Mouse (Mus musculus) kidney, postnatal 10 days (tissue): Measurements from ENCODE around the gene Hsd3b6.
"Not testable (repeated sequence)": the region's sequence is repeated elsewhere in the genome, so short reads cannot be mapped to it uniquely, and the experiment has no call there.

Experiments
- DNase-seq: peaks from one replicate; pipeline ENCODE4 v3.0.0; 2021; ENCODE audit warnings: mixed read lengths

Hsd3b6 gene

GRCm38 (mm10) chr3:98814101-98814670 is at the start of gene Hsd3b6:
Gene Hsd3b6 (minus strand): TSS chr3:98814443.
- DNase-seq: no peak

- DNase-seq: no peak
Measured at GRCm38 (mm10) chr3:98862800-98863199, 48.6 kb upstream of the Hsd3b6 start.

- no peak for DNase-seq
Measured at GRCm38 (mm10) chr3:98859576-98859975, 45.3 kb upstream of the Hsd3b6 start, which contains the start of gene Hsd3b1. Gene Hsd3b1 (minus strand): TSS chr3:98859794.

- DNase-seq: no peak
Measured at GRCm38 (mm10) chr3:98858051-98858450, 43.8 kb upstream of the Hsd3b6 start.

GRCm38 (mm10) chr3:98856892-98857291 is 42.6 kb upstream of the Hsd3b6 start:
- DNase-seq: no peak

GRCm38 (mm10) chr3:98855160-98855559 is 40.9 kb upstream of the Hsd3b6 start:
- no peak for DNase-seq

GRCm38 (mm10) chr3:98853685-98854084 is 39.4 kb upstream of the Hsd3b6 start:
- no peak for DNase-seq

- DNase-seq: no peak
Measured at GRCm38 (mm10) chr3:98853051-98853450, 38.8 kb upstream of the Hsd3b6 start.

GRCm38 (mm10) chr3:98852631-98853030 is 38.4 kb upstream of the Hsd3b6 start:
- DNase-seq: no peak

- no peak for DNase-seq
Measured at GRCm38 (mm10) chr3:98851853-98852252, 37.6 kb upstream of the Hsd3b6 start.

- no peak for DNase-seq
Measured at GRCm38 (mm10) chr3:98850262-98850661, 36.0 kb upstream of the Hsd3b6 start.

GRCm38 (mm10) chr3:98848898-98849297 is 34.7 kb upstream of the Hsd3b6 start:
- DNase-seq: no peak

GRCm38 (mm10) chr3:98812653-98813052 is 1.6 kb downstream of the Hsd3b6 start:
- DNase-seq: not testable (repeated sequence)

GRCm38 (mm10) chr3:98805032-98805431 is 9.2 kb downstream of the Hsd3b6 start:
- DNase-seq: not testable (repeated sequence)

GRCm38 (mm10) chr3:98786551-98786950 is 27.7 kb downstream of the Hsd3b6 start:
- no peak for DNase-seq

- DNase-seq: no peak
Measured at GRCm38 (mm10) chr3:98782181-98782868, 31.9 kb downstream of the Hsd3b6 start.

GRCm38 (mm10) chr3:98780921-98781320 is 33.3 kb downstream of the Hsd3b6 start:
- no peak for DNase-seq

- DNase-seq: no peak
Measured at GRCm38 (mm10) chr3:98764155-98764554, 50.1 kb downstream of the Hsd3b6 start.

GRCm38 (mm10) chr3:98756836-98757235 is 57.4 kb downstream of the Hsd3b6 start:
- no peak for DNase-seq
